Mouse (Mus musculus) cerebellum, postnatal 4 days (tissue): Measurements from ENCODE around the gene Nr4a2.
A peak's percentile ranks its signal among the peaks of the same experiment; 100 is the strongest.

ENCODE experiments used
- DNase-seq, 2 experiments: peaks; one replicate each; pipeline ENCODE4 v3.0.0; 2022; ENCODE audit warnings: low spot score in 2 of 2, mixed read lengths in 1 of 2

Gene Nr4a2

DNA sequence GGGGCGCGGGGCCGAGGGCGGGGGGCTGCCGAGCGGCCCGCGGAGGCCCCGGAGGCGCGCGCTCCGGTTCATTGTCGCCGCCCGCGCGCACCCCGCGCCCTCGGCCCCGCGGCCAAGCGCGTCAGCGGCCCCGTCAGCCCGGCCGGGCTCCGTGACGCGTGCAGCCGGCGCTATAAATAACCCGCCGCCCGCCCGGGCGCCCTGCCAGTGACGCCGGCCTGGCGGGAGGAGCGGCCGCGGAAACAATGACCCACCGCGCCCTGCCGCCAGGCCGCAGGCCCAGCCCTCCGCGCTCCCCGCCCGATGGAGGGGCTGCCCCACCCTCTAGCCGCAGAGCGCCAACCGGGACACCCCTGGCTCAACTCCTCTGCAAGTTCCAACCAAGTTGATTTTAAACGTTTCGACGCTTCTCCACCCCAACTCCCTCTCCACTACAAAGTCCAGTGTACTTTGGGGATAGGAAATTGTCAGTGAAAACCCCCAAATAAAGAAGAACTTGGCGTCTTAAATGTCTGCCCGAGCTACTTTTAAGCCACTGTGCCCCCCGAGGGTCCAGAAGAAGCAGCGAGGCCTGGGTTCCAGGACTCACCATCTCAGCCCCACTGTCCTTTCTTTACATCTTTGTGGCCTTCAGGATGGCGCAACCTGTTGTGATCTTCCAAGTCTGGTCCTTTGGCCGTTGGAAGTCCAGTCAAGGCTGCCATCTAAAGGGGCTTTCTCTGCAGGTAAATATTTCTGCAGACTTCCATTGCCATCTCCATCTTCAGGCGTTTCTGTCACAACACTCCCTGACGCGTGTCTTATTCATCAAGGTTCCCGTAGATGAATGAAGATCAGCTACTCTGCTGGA lies at the start of gene Nr4a2:
Gene Nr4a2, minus strand, starts transcription at position 13 of the 850 bp plus-strand sequence.
- peak; percentile 40 to 78 for DNase-seq

GRCm38 (mm10) chr2:57165416-57165815 lies 41.6 kb upstream of the Nr4a2 start:
- no peak for DNase-seq

DNA sequence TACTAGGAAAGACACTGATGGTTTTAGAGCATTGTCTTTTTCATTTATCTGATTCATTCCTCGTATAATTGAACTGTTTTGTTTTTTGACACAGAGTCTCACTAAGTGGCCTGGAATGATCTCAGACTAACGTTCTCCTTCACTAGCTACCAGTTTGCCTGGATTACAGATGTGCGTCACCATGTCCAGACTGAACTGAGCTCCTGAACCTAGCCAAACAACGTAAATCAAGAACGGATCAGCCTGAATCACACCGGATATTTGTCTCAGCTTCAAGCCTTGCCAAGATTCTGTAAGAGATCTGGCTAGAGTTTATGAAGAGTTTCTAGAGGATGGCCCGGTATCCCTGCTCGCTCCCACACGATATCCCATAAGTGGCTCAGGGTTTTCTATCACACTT lies 33.0 kb upstream of the Nr4a2 start:
- no peak for DNase-seq

- no peak for DNase-seq
These were observed 26.0 kb upstream of the Nr4a2 start for GRCm38 (mm10) chr2:57149796-57150195.

- DNase-seq, result no peak
These were observed 24.4 kb upstream of the Nr4a2 start for GRCm38 (mm10) chr2:57148231-57148630.

DNA sequence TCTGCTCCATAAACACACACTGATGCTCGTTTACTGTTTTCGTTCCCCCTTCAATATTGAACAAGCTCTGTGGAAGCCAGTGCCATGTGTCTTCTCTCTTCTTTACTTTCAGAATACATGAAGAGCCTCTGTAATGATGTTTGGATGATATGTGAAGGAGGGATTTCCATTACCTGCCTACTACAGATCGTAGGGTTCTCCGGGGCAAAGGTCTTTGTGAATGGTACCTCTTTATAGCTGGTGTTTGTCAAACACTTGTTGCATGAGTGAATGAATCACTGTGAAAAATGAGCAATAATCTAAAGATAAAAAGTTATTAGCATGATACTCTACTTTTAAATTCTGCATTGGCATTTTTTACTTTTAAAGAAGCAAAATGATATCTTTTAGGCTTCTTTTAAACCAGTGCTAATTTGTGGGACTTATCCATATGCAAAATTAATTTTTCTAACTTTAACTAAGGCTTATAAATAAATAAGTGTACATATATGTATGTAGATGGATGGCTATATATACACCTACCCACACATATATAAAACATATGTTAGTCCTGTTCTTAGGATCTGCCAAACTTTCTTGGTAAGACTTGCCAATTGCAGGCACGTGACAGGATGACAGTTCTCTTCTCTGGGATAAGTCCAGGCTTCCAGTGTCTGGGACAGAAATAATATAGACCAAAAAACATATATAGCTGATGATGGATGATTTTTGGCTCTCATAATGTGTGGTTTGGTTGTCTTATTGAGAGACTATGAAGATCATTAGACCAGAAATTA lies 22.0 kb upstream of the Nr4a2 start:
- no peak for DNase-seq

GRCm38 (mm10) chr2:57138594-57138993 lies 14.8 kb upstream of the Nr4a2 start:
- DNase-seq, result no peak

DNA sequence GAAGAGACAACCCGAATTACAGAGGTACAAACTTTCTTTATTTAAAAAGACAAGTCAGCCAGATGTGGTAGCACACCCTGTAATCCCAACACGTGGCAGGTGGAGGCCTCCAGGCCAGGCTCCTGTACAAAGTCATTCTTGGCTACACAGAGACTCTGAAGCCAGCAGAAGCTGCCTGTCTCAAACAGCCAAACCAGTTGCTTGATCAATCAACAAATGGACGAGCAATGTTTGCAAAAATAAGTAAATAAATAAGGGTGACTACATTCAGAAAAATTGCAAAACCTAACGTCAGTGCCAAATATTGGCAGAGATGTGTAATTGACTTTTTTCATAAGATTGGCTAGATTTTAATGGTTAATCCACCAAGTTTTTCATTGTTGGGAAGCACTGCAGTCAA lies 3.7 kb upstream of the Nr4a2 start:
- DNase-seq, result no peak

DNA sequence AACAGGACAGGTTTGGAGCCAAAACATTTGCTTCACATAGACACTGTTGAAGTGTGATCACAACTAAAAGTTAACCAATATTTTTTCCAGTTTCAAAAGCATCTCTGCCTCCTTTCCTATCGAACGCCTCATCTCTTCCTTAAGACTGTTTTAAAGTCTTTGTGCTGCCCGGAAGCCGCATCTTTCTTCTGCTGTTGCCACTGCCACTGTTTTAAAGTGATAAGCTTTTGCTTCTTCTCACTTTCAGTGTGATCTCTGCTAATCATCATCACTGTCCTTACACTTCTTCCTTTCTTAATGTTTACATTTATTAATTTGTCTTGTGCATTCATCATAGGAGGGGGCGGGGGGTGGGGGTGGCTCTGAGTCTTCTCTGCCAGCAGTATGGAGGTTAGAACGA lies 2.1 kb upstream of the Nr4a2 start:
- no peak for DNase-seq

GRCm38 (mm10) chr2:57122986-57123980 lies 520 bp downstream of the Nr4a2 start:
- DNase-seq, result peak in 1 of 2 experiments; percentile 46

GRCm38 (mm10) chr2:57121110-57121509 lies 2.7 kb downstream of the Nr4a2 start:
- no peak for DNase-seq

- DNase-seq, result peak in 1 of 2 experiments; percentile 43
These were observed 6.4 kb downstream of the Nr4a2 start for GRCm38 (mm10) chr2:57117201-57117951.

- DNase-seq, result peak in 1 of 2 experiments; percentile 56
These were observed 7.2 kb downstream of the Nr4a2 start for GRCm38 (mm10) chr2:57116366-57117200.

DNA sequence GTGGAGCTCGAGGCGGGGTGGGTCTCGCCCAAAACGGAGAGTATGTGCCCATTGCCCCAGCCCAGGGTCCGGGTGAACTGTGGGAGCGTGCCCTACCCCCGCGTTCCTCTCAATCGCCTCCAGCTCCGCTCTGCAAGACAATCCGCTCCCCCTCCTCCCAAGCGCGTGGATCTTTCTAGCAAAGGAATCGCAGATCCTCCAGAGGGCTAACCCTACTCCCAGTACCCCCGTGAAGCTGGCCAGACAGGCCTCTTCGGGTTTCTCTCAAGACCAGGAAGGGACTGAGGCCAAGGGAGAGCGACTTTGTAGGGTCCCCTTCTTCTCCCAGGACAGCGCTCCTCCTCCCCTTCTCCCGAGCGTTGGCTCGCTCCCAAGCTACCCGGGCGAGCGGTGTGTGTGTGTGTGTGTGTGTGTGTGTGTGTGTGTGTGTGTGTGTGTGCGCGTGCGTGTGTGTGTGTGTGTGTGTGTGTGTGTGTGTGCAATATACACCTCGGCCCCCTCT lies 7.9 kb downstream of the Nr4a2 start:
- DNase-seq, result peak in 1 of 2 experiments; percentile 17

DNA sequence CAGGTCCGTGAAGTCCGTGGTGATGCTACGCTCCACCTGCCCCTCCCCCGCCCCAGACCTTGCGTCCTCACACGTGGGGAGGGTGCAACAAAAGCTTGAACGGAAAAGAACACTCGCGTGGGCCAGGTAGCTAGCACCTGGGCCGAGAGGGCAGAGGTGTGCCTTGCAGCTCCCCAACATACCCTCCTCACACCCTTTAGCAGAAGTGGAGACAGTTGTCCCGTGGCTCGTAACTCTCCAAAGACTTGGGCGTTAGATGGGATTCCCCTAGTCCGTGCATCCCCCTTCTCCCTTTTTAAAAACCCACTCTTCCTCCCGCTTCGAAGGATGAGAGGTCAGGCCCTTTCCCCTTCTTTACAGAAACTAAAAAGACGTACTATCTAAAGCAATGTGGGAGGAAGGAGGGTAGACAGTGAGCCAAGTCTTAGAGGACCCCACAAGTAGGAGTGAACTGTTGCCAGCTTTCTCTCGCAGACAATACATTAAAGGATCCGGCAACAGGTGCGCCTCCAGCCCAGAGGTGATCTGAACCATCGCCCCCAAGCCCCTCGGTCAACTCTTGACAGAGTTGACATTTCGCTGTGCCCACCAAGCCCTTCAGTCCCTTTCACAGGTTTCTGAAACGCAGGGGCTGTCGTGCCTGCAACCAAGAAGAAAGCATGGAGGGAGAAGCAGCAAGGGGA lies 8.5 kb downstream of the Nr4a2 start:
- no peak for DNase-seq

GRCm38 (mm10) chr2:57114211-57115151 lies 9.3 kb downstream of the Nr4a2 start:
- peak in 1 of 2 experiments; percentile 54 for DNase-seq

DNA sequence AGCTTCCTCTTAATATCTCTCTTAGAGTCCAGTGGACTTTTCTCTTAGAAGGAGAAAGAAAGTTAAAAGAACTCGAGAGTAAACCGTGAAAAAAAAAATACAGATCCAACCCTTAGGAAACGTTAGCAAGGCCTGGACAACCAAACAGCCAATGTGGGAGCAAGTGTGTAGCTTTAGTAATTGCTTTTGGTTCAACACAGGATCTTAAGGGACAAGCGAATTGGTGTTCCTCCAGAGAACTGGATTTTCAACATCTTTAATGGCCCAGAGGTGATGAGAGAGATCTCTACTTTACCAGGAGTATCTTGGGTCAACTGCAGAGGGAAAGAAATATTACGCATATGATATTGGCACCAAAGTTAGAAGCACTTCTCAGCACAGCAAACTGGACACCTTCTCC lies 10.4 kb downstream of the Nr4a2 start:
- no peak for DNase-seq

DNA sequence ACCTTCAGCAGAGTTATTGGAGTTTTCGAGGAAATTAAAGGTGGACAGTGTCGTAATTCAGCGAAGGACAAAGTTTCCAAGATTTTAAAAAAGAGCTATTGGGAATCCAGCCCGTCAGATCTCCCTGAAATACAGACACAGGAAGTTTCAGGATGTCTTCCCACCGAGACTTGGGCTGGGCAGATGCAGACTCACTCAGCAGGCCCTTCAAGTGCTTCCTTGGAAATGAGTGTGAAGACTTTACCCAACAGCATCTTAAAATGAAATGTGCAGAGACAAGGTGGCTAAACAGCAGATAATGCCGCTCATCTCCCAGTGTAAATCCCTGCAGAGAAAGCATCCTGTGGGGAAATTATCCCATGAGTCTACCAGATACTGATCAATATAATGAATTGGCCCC lies 10.9 kb downstream of the Nr4a2 start:
- no peak for DNase-seq
